Mouse (Mus musculus): ENCODE measurements around the gene Olfr1026. TPM values are rescaled to one million over a fixed set of nuclear protein-coding genes. Genes with fewer than 3 reads are reported as not detected.

Olfr1026 gene
- not detected in 2 replicates for polyA plus RNA-seq (2016; fragmentation: Nextera tagmentation; extraction: Ambion mirVana)

- WGBS, result 94% methylated on average over 3 of the region's 3 CpGs
- no peaks in the 10 kb centered on the region for H3K9me3 ChIP-seq
- no peak within 1 kb of the TSS for H3K9ac ChIP-seq (replicated peaks)
- H3K27me3 ChIP-seq, result no peaks in the 10 kb centered on the region
- H3K36me3 ChIP-seq, result no peaks in the 10 kb centered on the region
- H3K4me3 ChIP-seq, result no peak within 1 kb of the TSS
- no peak within 1 kb of the TSS for H3K4me2 ChIP-seq (replicated peaks)
- H3K4me1 ChIP-seq, result no peaks in the 10 kb centered on the region
- H3K27ac ChIP-seq (replicated peaks), result no peak within 1 kb of the TSS
- no peak for ATAC-seq (ENCODE audit: low FRiP score, low read depth)
Measured at GRCm38 (mm10) chr2:85921258-85921657, at the start of gene Olfr1026. TSS of gene Olfr1026 (plus strand) at chr2:85921558.

- ATAC-seq (ENCODE audit: low FRiP score, low read depth), result no peak
- no peaks in the 10 kb centered on the region for H3K4me1 ChIP-seq
- no peaks in the 10 kb centered on the region for H3K27me3 ChIP-seq
- no peak within 1 kb of the TSS for H3K27ac ChIP-seq (replicated peaks)
- 78% methylated on average over 2 of the region's 2 CpGs for WGBS
- H3K36me3 ChIP-seq, result no peaks in the 10 kb centered on the region
- H3K9ac ChIP-seq (replicated peaks), result no peak within 1 kb of the TSS
- H3K9me3 ChIP-seq, result no peaks in the 10 kb centered on the region
- H3K4me3 ChIP-seq, result no peak within 1 kb of the TSS
- no peak within 1 kb of the TSS for H3K4me2 ChIP-seq (replicated peaks)
Measured at GRCm38 (mm10) chr2:85885340-85885739, 36.0 kb upstream of the Olfr1026 start, which contains the start of gene Olfr1023. TSS of gene Olfr1023 (plus strand) at chr2:85885640.

- 86% methylated on average over 3 of the region's 3 CpGs for WGBS
- 0 out of 2 replicates have a peak, but pooled peaks cover 5% of the 10 kb centered on the region for H3K9me3 ChIP-seq
- H3K27ac ChIP-seq (replicated peaks), result no peak within 1 kb of the TSS
- no peaks in the 10 kb centered on the region for H3K36me3 ChIP-seq
- H3K27me3 ChIP-seq, result no peaks in the 10 kb centered on the region
- H3K4me3 ChIP-seq, result no peak within 1 kb of the TSS
- no peak within 1 kb of the TSS for H3K9ac ChIP-seq (replicated peaks)
- no peak for ATAC-seq (ENCODE audit: low FRiP score, low read depth)
- no peaks in the 10 kb centered on the region for H3K4me1 ChIP-seq
- H3K4me2 ChIP-seq (replicated peaks), result no peak within 1 kb of the TSS
Measured at GRCm38 (mm10) chr2:85904952-85905351, 16.4 kb upstream of the Olfr1026 start, which contains the start of gene Olfr1024. TSS of gene Olfr1024 (minus strand) at chr2:85905052.

- no peak overlapping the region for H3K9ac ChIP-seq (replicated peaks)
- H3K4me2 ChIP-seq (replicated peaks), result no peak overlapping the region
- no peak overlapping the region for H3K4me3 ChIP-seq
- H3K27ac ChIP-seq (replicated peaks), result no peak overlapping the region
- no peaks in the 10 kb centered on the region for H3K4me1 ChIP-seq
- H3K27me3 ChIP-seq, result no peaks in the 10 kb centered on the region
- no peaks in the 10 kb centered on the region for H3K36me3 ChIP-seq
- H3K9me3 ChIP-seq, result no peaks in the 10 kb centered on the region
- ATAC-seq (ENCODE audit: low FRiP score, low read depth), result no peak
Measured at GRCm38 (mm10) chr2:85913197-85913596, 8.2 kb upstream of the Olfr1026 start.

GRCm38 (mm10) chr2:85914893-85915292, 6.5 kb upstream of the Olfr1026 start, which contains the start of gene Olfr1025-ps1:
TSS of gene Olfr1025-ps1 (plus strand) at chr2:85915193.
- H3K9me3 ChIP-seq, result no peaks in the 10 kb centered on the region
- no peak within 1 kb of the TSS for H3K9ac ChIP-seq (replicated peaks)
- no peak within 1 kb of the TSS for H3K4me2 ChIP-seq (replicated peaks)
- no peaks in the 10 kb centered on the region for H3K36me3 ChIP-seq
- no peak within 1 kb of the TSS for H3K4me3 ChIP-seq
- no peaks in the 10 kb centered on the region for H3K4me1 ChIP-seq
- 74% methylated on average over 1 of the region's 1 CpGs for WGBS
- no peak within 1 kb of the TSS for H3K27ac ChIP-seq (replicated peaks)
- no peaks in the 10 kb centered on the region for H3K27me3 ChIP-seq
- ATAC-seq (ENCODE audit: low FRiP score, low read depth), result no peak

- Histone ChIP-seq H3K4me2 (replicated peaks) (no peak within 1 kb of the TSS), H3K4me3 (no peak within 1 kb of the TSS), H3K27me3 (no peaks in the 10 kb centered on the region), H3K9ac (replicated peaks) (no peak within 1 kb of the TSS), H3K4me1 (no peaks in the 10 kb centered on the region), H3K27ac (replicated peaks) (no peak within 1 kb of the TSS), H3K36me3 (no peaks in the 10 kb centered on the region), H3K9me3 (no peaks in the 10 kb centered on the region)
- ATAC-seq (ENCODE audit: low FRiP score, low read depth), result no peak
- 85% methylated on average over 1 of the region's 1 CpGs for WGBS
Measured at GRCm38 (mm10) chr2:85950137-85950536, 28.8 kb downstream of the Olfr1026 start, which contains the start of gene Olfr1028. TSS of gene Olfr1028 (plus strand) at chr2:85950437.

- WGBS, result 93% methylated on average over 2 of the region's 2 CpGs
Measured at GRCm38 (mm10) chr2:85973595-85973994, 52.2 kb downstream of the Olfr1026 start, which contains the start of gene Olfr1029. TSS of gene Olfr1029 (plus strand) at chr2:85973895.

More at GRCm38 (mm10) chr2:85973595-85973994, 52.2 kb downstream of the Olfr1026 start, which contains the start of gene Olfr1029:
- Histone ChIP-seq H3K9ac (replicated peaks) (no peak within 1 kb of the TSS), H3K36me3 (no peaks in the 10 kb centered on the region), H3K27me3 (no peaks in the 10 kb centered on the region), H3K4me3 (no peak within 1 kb of the TSS), H3K27ac (replicated peaks) (no peak within 1 kb of the TSS), H3K4me1 (no peaks in the 10 kb centered on the region), H3K9me3 (no peaks in the 10 kb centered on the region), H3K4me2 (replicated peaks) (no peak within 1 kb of the TSS)
- no peak for ATAC-seq (ENCODE audit: low FRiP score, low read depth)

Other genes starting within 250 kb of the Olfr1026 start
- not detected in 2 replicates for gene Olfr1006, start 242.8 kb upstream of the Olfr1026 start, polyA plus RNA-seq (2016; fragmentation: Nextera tagmentation; extraction: Ambion mirVana)
- not detected in 2 replicates for gene Olfr1008, start 232.1 kb upstream of the Olfr1026 start, polyA plus RNA-seq (2016; fragmentation: Nextera tagmentation; extraction: Ambion mirVana)
- gene Olfr1009, start 206.1 kb upstream of the Olfr1026 start, polyA plus RNA-seq (2016; fragmentation: Nextera tagmentation; extraction: Ambion mirVana), result not detected in 2 replicates
- not detected in 2 replicates for gene Olfr1012, start 158.8 kb upstream of the Olfr1026 start, polyA plus RNA-seq (2016; fragmentation: Nextera tagmentation; extraction: Ambion mirVana)
- not detected in 2 replicates for gene Olfr1013, start 154.5 kb upstream of the Olfr1026 start, polyA plus RNA-seq (2016; fragmentation: Nextera tagmentation; extraction: Ambion mirVana)
- not detected in 2 replicates for gene Olfr1014, start 148.8 kb upstream of the Olfr1026 start, polyA plus RNA-seq (2016; fragmentation: Nextera tagmentation; extraction: Ambion mirVana)
- not detected in 2 replicates for gene Olfr1015, start 139.5 kb upstream of the Olfr1026 start, polyA plus RNA-seq (2016; fragmentation: Nextera tagmentation; extraction: Ambion mirVana)
- not detected in 2 replicates for gene Olfr1016, start 119.0 kb upstream of the Olfr1026 start, polyA plus RNA-seq (2016; fragmentation: Nextera tagmentation; extraction: Ambion mirVana)
- not detected in 2 replicates for gene Olfr1018, start 103.1 kb upstream of the Olfr1026 start, polyA plus RNA-seq (2016; fragmentation: Nextera tagmentation; extraction: Ambion mirVana)
- gene Olfr1019, start 76.1 kb upstream of the Olfr1026 start, polyA plus RNA-seq (2016; fragmentation: Nextera tagmentation; extraction: Ambion mirVana), result not detected in 2 replicates
- not detected in 2 replicates for gene Olfr1020, start 74.5 kb upstream of the Olfr1026 start, polyA plus RNA-seq (2016; fragmentation: Nextera tagmentation; extraction: Ambion mirVana)
- gene Olfr1022, start 53.0 kb upstream of the Olfr1026 start, polyA plus RNA-seq (2016; fragmentation: Nextera tagmentation; extraction: Ambion mirVana), result not detected in 2 replicates
- not detected in 2 replicates for gene Olfr1023, start 35.9 kb upstream of the Olfr1026 start, polyA plus RNA-seq (2016; fragmentation: Nextera tagmentation; extraction: Ambion mirVana)
- gene Olfr1024, start 16.5 kb upstream of the Olfr1026 start, polyA plus RNA-seq (2016; fragmentation: Nextera tagmentation; extraction: Ambion mirVana), result not detected in 2 replicates
- not detected in 2 replicates for gene Olfr1025-ps1, start 6.4 kb upstream of the Olfr1026 start, polyA plus RNA-seq (2016; fragmentation: Nextera tagmentation; extraction: Ambion mirVana)
- not detected in 2 replicates for gene Olfr1028, start 28.9 kb downstream of the Olfr1026 start, polyA plus RNA-seq (2016; fragmentation: Nextera tagmentation; extraction: Ambion mirVana)
- not detected in 2 replicates for gene Olfr1029, start 52.3 kb downstream of the Olfr1026 start, polyA plus RNA-seq (2016; fragmentation: Nextera tagmentation; extraction: Ambion mirVana)
- not detected in 2 replicates for gene Olfr1030, start 57.7 kb downstream of the Olfr1026 start, polyA plus RNA-seq (2016; fragmentation: Nextera tagmentation; extraction: Ambion mirVana)
- not detected in 2 replicates for gene Olfr1031, start 68.7 kb downstream of the Olfr1026 start, polyA plus RNA-seq (2016; fragmentation: Nextera tagmentation; extraction: Ambion mirVana)
- not detected in 2 replicates for gene Olfr1032, start 84.0 kb downstream of the Olfr1026 start, polyA plus RNA-seq (2016; fragmentation: Nextera tagmentation; extraction: Ambion mirVana)
- gene Olfr1033, start 99.1 kb downstream of the Olfr1026 start, polyA plus RNA-seq (2016; fragmentation: Nextera tagmentation; extraction: Ambion mirVana), result not detected in 2 replicates
- gene Olfr1034, start 124.3 kb downstream of the Olfr1026 start, polyA plus RNA-seq (2016; fragmentation: Nextera tagmentation; extraction: Ambion mirVana), result 0.05 TPM in 1 of 2 replicates, not detected in the other
- not detected in 2 replicates for gene Olfr1036, start 152.4 kb downstream of the Olfr1026 start, polyA plus RNA-seq (2016; fragmentation: Nextera tagmentation; extraction: Ambion mirVana)
- gene Olfr1037, start 165.8 kb downstream of the Olfr1026 start, polyA plus RNA-seq (2016; fragmentation: Nextera tagmentation; extraction: Ambion mirVana), result not detected in 2 replicates
- gene Olfr1039, start 214.4 kb downstream of the Olfr1026 start, polyA plus RNA-seq (2016; fragmentation: Nextera tagmentation; extraction: Ambion mirVana), result not detected in 2 replicates
- gene Olfr1040, start 225.2 kb downstream of the Olfr1026 start, polyA plus RNA-seq (2016; fragmentation: Nextera tagmentation; extraction: Ambion mirVana), result not detected in 2 replicates
- not detected in 2 replicates for gene Olfr1042, start 240.3 kb downstream of the Olfr1026 start, polyA plus RNA-seq (2016; fragmentation: Nextera tagmentation; extraction: Ambion mirVana)
- not detected in 2 replicates for gene Olfr1043, start 246.0 kb downstream of the Olfr1026 start, polyA plus RNA-seq (2016; fragmentation: Nextera tagmentation; extraction: Ambion mirVana)

All from midbrain, embryonic 12.5 days (tissue).